Mouse (Mus musculus) embryonic fibroblast, embryonic 13.5 days (primary cell): ENCODE results near the gene Glud1.

Experiments
- CTCF ChIP-seq: IDR thresholded peaks from 2 replicates; pipeline ENCODE4 v1.5.1; 2011; ENCODE audit warnings: mild to moderate bottlenecking, control low read depth, low read length, moderate library complexity, borderline replicate concordance; ENCODE audit not compliant: insufficient read depth
- POLR2A ChIP-seq: IDR thresholded peaks from 2 replicates; pipeline ENCODE4 v1.6.1; 2011; ENCODE audit warnings: low read depth, mild to moderate bottlenecking, control low read depth, low read length, moderate library complexity

DNA sequence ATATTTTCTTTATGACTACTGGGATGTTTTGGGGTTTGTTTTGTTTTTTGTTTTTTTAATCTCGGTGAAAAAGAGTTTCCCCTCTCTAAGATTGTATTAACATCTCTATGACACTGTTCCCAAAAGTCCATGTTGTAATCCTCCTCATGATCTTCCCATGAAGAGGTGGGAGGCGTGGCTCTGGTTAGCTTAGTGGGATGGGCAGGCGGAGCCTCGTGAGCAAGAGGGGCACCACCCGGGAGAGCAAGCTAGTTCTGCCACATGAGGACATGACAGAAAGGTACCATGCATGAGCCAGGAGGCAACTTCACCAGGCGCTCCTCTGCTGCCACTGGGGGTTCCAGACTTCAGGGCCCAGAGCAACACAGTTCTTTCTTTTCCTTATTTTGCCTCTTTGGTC lies 42.0 kb downstream of the Glud1 start:
- TF ChIP-seq POLR2A: no peak
- TF ChIP-seq CTCF: no peak
